Mouse (Mus musculus): ENCODE data around the gene Bcl11b.

Gene Bcl11b

GRCm38 (mm10) chr12:107890326-107890725 is 113.1 kb downstream of the Bcl11b start:
- no peak for DNase-seq (ENCODE audit: low read depth, low spot score)

DNA sequence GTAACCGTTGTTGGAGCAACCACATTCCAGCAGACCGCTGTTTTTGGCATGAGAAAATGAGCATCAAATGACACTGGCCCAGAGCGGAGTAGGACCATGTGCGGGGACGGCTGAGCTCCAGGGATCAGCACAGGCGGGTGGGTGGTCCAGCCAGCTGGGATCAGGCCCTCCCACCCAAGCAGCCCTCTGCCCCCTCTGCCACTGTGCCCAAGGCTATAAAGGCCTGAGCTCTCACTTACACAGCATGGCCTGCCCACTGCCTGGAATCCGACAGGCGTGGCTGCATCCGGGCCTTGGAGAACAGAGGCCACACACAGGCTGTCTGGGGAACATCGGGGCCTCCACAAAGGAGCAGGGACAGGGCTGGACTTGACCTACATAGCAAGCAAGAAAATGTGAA is 113.6 kb downstream of the Bcl11b start:
- no peak for DNase-seq (ENCODE audit: low read depth, low spot score)

- no peak for DNase-seq (ENCODE audit: low read depth, low spot score)
Measured at GRCm38 (mm10) chr12:107888646-107889045, 114.8 kb downstream of the Bcl11b start.

GRCm38 (mm10) chr12:107888049-107888448 is 115.4 kb downstream of the Bcl11b start:
- no peak for DNase-seq (ENCODE audit: low read depth, low spot score)

GRCm38 (mm10) chr12:107887621-107888020 is 115.8 kb downstream of the Bcl11b start:
- no peak for DNase-seq (ENCODE audit: low read depth, low spot score)

GRCm38 (mm10) chr12:107884330-107885065 is 118.9 kb downstream of the Bcl11b start:
- no peak for DNase-seq (ENCODE audit: low read depth, low spot score)

DNA sequence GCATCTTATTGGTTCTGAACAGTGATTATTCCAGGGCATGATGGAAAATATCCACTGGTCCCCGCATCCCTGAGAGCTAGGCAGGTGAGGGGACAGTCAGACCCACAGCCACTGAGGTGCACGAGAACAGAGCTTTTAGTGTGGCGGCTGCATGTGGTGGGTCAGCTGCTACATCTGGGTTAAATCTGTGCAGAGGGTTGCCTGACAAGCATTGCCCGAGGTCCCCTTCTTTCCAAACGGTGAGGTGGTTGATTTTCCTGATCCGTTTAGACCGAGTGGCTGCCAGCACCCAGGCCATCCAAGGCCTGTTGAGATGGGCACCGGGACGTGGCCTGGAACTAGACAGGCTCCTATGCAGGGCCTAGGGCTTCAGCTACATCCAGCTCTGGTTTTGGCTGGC is 121.7 kb downstream of the Bcl11b start:
- DNase-seq (ENCODE audit: low read depth, low spot score): no peak

- no peak for DNase-seq (ENCODE audit: low read depth, low spot score)
Measured at GRCm38 (mm10) chr12:107880748-107881147, 122.7 kb downstream of the Bcl11b start.

DNA sequence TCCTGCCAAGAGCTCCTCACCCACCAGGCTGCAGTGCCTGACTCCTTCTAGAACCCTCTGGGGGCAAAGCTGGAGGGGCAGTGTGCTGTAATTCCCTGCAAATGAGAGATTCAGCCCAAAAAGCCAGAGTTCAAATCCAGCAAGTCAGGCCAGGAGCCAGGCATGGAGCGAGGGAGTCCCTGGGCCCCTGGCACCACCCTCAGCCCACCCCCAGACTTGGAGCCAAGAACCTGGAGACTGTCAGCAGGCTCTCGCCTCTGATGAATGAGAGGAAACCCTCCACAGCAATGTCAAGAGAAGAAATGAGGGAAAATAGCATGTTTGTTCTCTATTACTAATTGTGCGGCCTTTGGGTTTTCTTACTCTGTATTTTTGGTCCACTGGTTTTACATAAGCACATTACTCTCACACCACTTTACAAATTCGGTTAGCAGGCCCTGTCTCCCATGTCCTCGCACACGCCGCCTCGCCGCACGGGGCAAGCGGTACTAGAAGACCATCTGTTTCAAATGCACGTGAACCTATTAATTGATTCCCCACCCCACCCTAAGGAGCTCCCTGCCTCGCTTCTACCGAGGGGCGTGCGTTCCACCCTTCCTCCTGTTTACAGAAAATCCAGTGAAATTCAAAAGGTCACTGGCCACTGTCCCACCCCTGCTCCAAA is 124.2 kb downstream of the Bcl11b start:
- no peak for DNase-seq (ENCODE audit: low read depth, low spot score)

DNA sequence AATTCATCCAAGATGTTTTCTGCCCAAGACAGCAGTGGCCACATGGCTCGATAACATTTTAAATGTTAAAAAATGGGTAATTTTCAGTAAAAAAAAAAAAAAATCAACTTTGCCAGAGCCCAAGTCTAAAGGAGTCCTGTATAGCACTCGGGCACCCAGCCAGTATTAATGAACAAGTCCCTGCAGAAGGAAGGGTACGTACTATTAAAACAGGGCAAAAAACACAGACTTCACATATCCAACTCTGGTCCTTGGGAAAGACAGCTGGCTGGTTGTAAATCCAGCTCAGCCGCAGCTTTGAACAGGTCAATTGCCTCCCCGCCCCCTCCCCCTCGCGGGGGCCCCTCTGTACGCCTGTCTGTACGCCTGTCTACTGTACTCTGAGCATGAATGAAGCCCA is 127.2 kb downstream of the Bcl11b start:
- no peak for DNase-seq (ENCODE audit: low read depth, low spot score)

DNA sequence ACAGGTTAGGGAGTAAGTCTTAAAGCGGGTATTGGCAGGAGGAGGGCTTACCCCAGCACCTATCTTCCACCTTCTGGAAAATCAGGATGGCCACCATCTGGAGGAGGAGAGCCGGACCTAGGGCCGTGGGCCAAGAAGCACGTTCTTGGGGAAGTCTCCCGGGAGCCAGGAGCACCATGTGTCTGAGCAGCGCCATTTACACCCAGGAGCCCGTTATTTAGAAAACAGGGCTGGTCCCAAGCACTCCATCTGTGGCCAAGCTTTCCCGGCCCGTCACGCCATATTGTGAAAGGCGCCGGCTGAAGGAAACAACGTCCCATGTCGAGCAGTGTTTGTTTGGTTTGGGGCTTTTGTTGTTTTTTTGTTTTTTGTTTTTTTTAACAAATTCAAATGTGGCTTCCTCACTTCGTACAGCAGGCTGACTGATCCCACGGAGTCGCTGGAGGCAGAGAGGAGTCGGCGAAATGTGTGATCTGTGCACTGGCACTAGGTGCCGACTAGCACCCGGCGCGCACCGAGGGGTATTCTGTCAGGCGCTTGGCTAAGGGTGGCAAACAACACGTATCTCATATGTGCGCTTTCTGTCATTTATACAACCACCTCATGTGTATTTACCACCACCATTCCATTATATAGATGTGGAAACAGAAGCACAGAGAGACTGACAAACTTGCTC is 128.8 kb downstream of the Bcl11b start:
- DNase-seq (ENCODE audit: low read depth, low spot score): no peak

DNA sequence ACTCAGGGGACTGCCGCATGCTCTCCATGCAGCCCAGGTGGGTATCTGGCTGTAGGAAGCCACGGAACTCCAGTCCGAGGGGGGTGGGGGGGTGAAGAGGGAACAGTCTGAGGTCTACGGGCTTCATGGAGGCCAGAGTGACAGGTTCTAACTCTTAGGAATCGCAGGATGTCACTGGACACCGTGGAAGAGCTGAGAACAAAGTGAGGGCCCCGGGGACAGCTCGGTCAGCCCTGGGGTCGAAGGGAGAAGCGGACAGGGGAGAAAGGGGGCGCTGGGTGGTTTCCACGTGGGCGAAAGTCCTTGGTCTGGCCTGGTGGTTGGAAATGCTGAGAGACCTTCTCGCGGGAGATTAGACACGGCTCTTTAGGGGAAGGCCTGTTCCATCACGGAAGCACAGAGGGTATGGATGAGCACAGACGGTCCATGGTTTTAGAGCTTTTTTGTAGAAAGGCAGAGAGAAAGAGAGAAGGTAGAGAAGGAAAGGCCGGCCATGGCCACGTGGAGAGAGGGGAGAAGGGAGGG is 133.8 kb downstream of the Bcl11b start:
- DNase-seq (ENCODE audit: low read depth, low spot score): no peak

GRCm38 (mm10) chr12:107868291-107868690 is 135.1 kb downstream of the Bcl11b start:
- no peak for DNase-seq (ENCODE audit: low read depth, low spot score)

Measured in CD4-positive helper T cell, adult 2 months (primary cell).